ENCODE assay signal across 8 mouse cellular contexts in the genomic region with DNA sequence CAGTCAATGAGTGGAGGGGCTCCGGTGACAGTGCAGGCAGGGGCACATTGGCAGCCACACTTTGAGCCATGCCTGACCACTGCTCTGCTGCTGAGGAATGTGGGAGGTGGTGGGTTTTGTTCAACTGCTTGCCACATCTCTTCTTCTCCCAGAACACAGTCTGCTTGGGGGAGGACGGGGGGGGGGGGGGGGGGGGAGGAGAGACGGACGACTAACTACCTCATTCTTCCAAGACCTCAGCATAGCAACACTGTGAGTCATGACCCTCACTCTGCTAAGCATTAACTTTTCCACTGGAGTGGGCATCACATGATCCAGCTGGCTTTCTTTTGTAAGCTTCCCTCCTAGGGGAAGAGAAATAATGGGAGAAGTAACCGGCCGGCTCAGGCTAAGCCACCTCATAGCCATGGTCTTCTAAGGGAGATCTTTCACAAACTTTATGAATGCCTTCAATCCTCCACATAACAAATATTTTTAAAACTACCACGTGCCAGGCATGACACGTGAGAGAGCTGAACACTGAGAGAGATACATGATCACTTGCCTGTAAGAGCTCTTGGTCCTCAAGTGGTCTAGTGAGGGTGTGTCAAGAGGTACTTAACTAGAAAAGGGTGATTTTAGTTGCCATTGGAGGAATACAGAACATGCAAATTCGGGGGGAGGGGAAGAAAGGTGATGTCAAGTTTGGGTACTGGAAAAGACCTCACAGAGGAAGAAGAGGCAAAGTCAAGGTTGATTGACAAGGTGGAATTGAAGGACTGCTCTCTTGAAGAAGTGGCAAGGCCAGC. TPM values are rescaled to one million over a fixed set of nuclear protein-coding genes. Genes with fewer than 3 reads are reported as not detected.
DNase-seq lines count a peak whose midpoint lies in the region; ATAC-seq lines count a peak whose summit lies in the region.

No protein-coding gene starts in this region.

- peak; percentile 62 for ATAC-seq in heart, embryonic 14.5 days (ENCODE audit: insufficient number of reproducible peaks, insufficient read depth, low FRiP score, low read depth)
- no peak for ATAC-seq in liver, embryonic 11.5 days (replicated peaks; ENCODE audit: low FRiP score)

- H3K9me3 ChIP-seq in heart, embryonic 14.5 days (ENCODE audit: control insufficient read depth, low read length) = no peaks in the 10 kb centered on the region
- H3K9me3 ChIP-seq in liver, embryonic 11.5 days (ENCODE audit: control insufficient read depth, low read length) = no peaks in the 10 kb centered on the region
- no peaks in the 10 kb centered on the region for H3K9me3 ChIP-seq in midbrain, embryonic 10.5 days (replicated peaks)

- no peaks in the 10 kb centered on the region for H3K27me3 ChIP-seq in heart, embryonic 14.5 days (ENCODE audit: control insufficient read depth, insufficient read depth, low read length)
- no peaks in the 10 kb centered on the region for H3K27me3 ChIP-seq in liver, embryonic 11.5 days (replicated peaks; ENCODE audit: control insufficient read depth, insufficient read depth, low read length)
- no peaks in the 10 kb centered on the region for H3K27me3 ChIP-seq in midbrain, embryonic 10.5 days (ENCODE audit: low read depth, poor library complexity, severe bottlenecking)

- no peaks in the 10 kb centered on the region for H3K36me3 ChIP-seq in heart, embryonic 14.5 days (ENCODE audit: control insufficient read depth, insufficient read depth, low read length)
- H3K36me3 ChIP-seq in liver, embryonic 11.5 days (ENCODE audit: control insufficient read depth, insufficient read depth, low read length) = no peaks in the 10 kb centered on the region
- no peaks in the 10 kb centered on the region for H3K36me3 ChIP-seq in midbrain, embryonic 10.5 days

- WGBS in heart, embryonic 14.5 days = 25% methylated on average over 8 of the region's 9 CpGs
- WGBS in liver, embryonic 11.5 days = 61% methylated on average over 8 of the region's 9 CpGs
- 59% methylated on average over 8 of the region's 9 CpGs for WGBS in midbrain, embryonic 10.5 days

- DNase-seq in urinary bladder, postnatal 25 days (ENCODE audit: low spot score) = peak; percentile 39
- no peak for DNase-seq in urinary bladder, postnatal 4 days (ENCODE audit: low spot score in 2 of 2)
- DNase-seq in liver, embryonic 11.5 days (ENCODE audit: low spot score) = no peak
- peak; percentile 92 for DNase-seq in yolk sac, embryonic 10.5 days (ENCODE audit: low spot score)
- no peak for DNase-seq in right cerebral cortex, postnatal 25 days
- no peak for DNase-seq in midbrain, embryonic 10.5 days (ENCODE audit: low spot score)
- no peak for DNase-seq in embryo, embryonic 10.5 days (ENCODE audit: low spot score)

- H3K27ac ChIP-seq in heart, embryonic 14.5 days (replicated peaks in 1 of 2; ENCODE audit: control insufficient read depth in 1 of 2, insufficient read depth in 1 of 2, low read depth in 2 of 2, low read length in 2 of 2) = peak overlapping the region; percentile 52 to 72
- 0 out of 2 replicates have a peak overlapping the region, but pooled peaks have one; percentile 13 for H3K27ac ChIP-seq in liver, embryonic 11.5 days (ENCODE audit: low read depth, low read length)
- no peak overlapping the region for H3K27ac ChIP-seq in midbrain, embryonic 10.5 days (replicated peaks)

- peak overlapping the region; percentile 18; the same call in 1 of the 2 replicates for H3K4me2 ChIP-seq in heart, embryonic 14.5 days (ENCODE audit: low read length)
- no peak overlapping the region for H3K4me2 ChIP-seq in liver, embryonic 11.5 days

- no peak overlapping the region for H3K9ac ChIP-seq in heart, embryonic 14.5 days (ENCODE audit: low read length)
- no peak overlapping the region for H3K9ac ChIP-seq in liver, embryonic 11.5 days (ENCODE audit: low read depth, low read length)

- peaks cover 24 to 33% of the 10 kb centered on the region in 2 experiments for H3K4me1 ChIP-seq in heart, embryonic 14.5 days (ENCODE audit: control insufficient read depth in 2 of 2, insufficient read depth in 2 of 2, low read length in 2 of 2)
- 0 out of 2 replicates have a peak, but pooled peaks cover 4% of the 10 kb centered on the region for H3K4me1 ChIP-seq in liver, embryonic 11.5 days (replicated peaks; ENCODE audit: control insufficient read depth, insufficient read depth, low read length)
- H3K4me1 ChIP-seq in midbrain, embryonic 10.5 days = peaks cover 30% of the 10 kb centered on the region

- no peak overlapping the region for H3K4me3 ChIP-seq in heart, embryonic 14.5 days (ENCODE audit: control insufficient read depth in 1 of 2, insufficient read depth in 1 of 2, low read depth in 1 of 2, low read length in 2 of 2)
- no peak overlapping the region for H3K4me3 ChIP-seq in liver, embryonic 11.5 days (ENCODE audit: low read depth, low read length)
- H3K4me3 ChIP-seq in midbrain, embryonic 10.5 days = no peak overlapping the region

RNA-seq across cellular contexts. Expression of a gene that starts 17.9 kb away (rescaled TPM):
- 5.3 and 5.5 TPM in 2 replicates for polyA plus RNA-seq in heart, embryonic 14.5 days (2014; fragmentation: Nextera tagmentation; extraction: Ambion mirVana)
- 3.0 and 4.4 TPM in 2 replicates for polyA plus RNA-seq in liver, embryonic 11.5 days (2014; fragmentation: Nextera tagmentation; extraction: Ambion mirVana)
- 1.5 and 2.2 TPM in 2 replicates for polyA plus RNA-seq in midbrain, embryonic 10.5 days (2016; fragmentation: Nextera tagmentation; extraction: Ambion mirVana)

RNA-seq across cellular contexts. Expression of a gene that starts 29.4 kb away (rescaled TPM):
- polyA plus RNA-seq in heart, embryonic 14.5 days (2014; fragmentation: Nextera tagmentation; extraction: Ambion mirVana) = 28.3 and 28.4 TPM in 2 replicates
- polyA plus RNA-seq in liver, embryonic 11.5 days (2014; fragmentation: Nextera tagmentation; extraction: Ambion mirVana) = 16.0 and 16.7 TPM in 2 replicates
- 49.2 and 49.5 TPM in 2 replicates for polyA plus RNA-seq in midbrain, embryonic 10.5 days (2016; fragmentation: Nextera tagmentation; extraction: Ambion mirVana)

Comparison
In these comparisons a context has a peak if more than half of its experiments do, and no peak if none do; other contexts are left out.
1. DNase-seq: peak in urinary bladder, postnatal 25 days (single experiment) and yolk sac, embryonic 10.5 days (single experiment); none in urinary bladder, postnatal 4 days (0 of 2), liver, embryonic 11.5 days (single experiment), right cerebral cortex, postnatal 25 days (single experiment), midbrain, embryonic 10.5 days (single experiment) and embryo, embryonic 10.5 days (single experiment).